10 mouse cellular contexts compared by ENCODE assay signal in the genomic region with DNA sequence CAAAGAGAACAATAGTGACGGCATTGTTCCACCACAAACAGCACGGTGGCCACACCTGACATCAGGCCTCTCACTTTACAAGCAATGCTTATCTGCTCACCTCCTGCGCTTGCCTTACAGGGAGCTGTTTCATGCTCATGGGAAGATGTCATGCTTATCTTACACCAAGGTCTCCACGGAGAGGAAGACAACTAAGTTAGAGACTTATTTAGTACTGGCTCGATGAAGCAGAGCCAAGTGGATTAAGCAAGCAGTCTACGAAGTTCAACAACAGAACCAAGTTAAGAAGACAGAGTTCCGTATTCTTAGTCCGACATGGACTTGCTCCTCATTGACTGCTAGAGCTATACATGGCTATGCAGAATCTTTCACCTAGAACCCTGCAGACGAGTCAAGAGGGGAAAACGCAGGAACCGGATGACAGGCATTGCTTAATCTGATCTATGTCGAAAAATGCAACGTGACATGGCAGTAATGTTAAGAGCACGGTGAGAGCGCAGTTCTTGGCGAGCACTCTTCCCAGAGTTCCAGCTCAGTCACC. TPM values are rescaled to one million over a fixed set of nuclear protein-coding genes. Genes with fewer than 3 reads are reported as not detected.
DNase-seq lines count a peak whose midpoint lies in the region; ATAC-seq lines count a peak whose summit lies in the region.
"Had no signal": no experiment of that assay in that cellular context is flagged by ENCODE, and none has a peak within 500 bp of the region (broad histone marks: within the 10 kb centered on the region; RNA-seq: fewer than 3 reads in every experiment).

No protein-coding gene starts in this region.

- intact Hi-C loops in heart, postnatal 25 days (cut with DNase I), result no loop called here

- no peaks in the 10 kb centered on the region for H3K9me3 ChIP-seq in heart, embryonic 10.5 days

- H3K27ac ChIP-seq in heart, embryonic 10.5 days, result no peak overlapping the region

- H3K36me3 ChIP-seq in heart, embryonic 10.5 days, result no peaks in the 10 kb centered on the region

- 69% methylated on average over 16 of the region's 16 CpGs for WGBS in heart, embryonic 10.5 days

- peak; percentile 79 for DNase-seq in heart, embryonic 10.5 days (ENCODE audit: low spot score)
- no peak for DNase-seq in heart, postnatal 25 days (ENCODE audit: low spot score)
- DNase-seq in ZHBTc4 (ENCODE audit: low read depth, low spot score), result peak; percentile 60
- peak; percentile 70 for DNase-seq in liver
- DNase-seq in kidney, postnatal 25 days, result no peak
- DNase-seq in kidney, adult 11 months, result no peak
- DNase-seq in testis, postnatal 14 days (ENCODE audit: low spot score), result no peak
- DNase-seq: gastrocnemius, postnatal 10 days had no signal

- no peak overlapping the region for H3K4me3 ChIP-seq in heart, embryonic 10.5 days

- peaks cover 25% of the 10 kb centered on the region for H3K4me1 ChIP-seq in heart, embryonic 10.5 days

- ATAC-seq in neutrophil, adult 5-6 weeks (ENCODE audit: extremely low read depth, insufficient number of reproducible peaks, low FRiP score, poor library complexity, severe bottlenecking), result peak; percentile 17; the same call in 1 of the 2 replicates

- no peaks in the 10 kb centered on the region for H3K27me3 ChIP-seq in heart, embryonic 10.5 days (ENCODE audit: insufficient read depth, poor library complexity, severe bottlenecking)
- H3K27me3 ChIP-seq: CH12.LX had no signal

RNA-seq across cellular contexts. Expression of a gene that starts 3.0 kb away (rescaled TPM):
- 25.8 and 29.1 TPM in 2 replicates for polyA plus RNA-seq in heart, embryonic 10.5 days (2016; fragmentation: Nextera tagmentation; extraction: Ambion mirVana)
- total RNA-seq in heart, postnatal 25 days (2021), result 10 to 100 TPM; 19.7 to 19.9 TPM
- total RNA-seq in neutrophil, adult 5-6 weeks (2017), result 97.0 and 116 TPM in 2 replicates

Comparison
In these comparisons a context has a peak if more than half of its experiments do, and no peak if none do; other contexts are left out.
1. DNase-seq: peak in heart, embryonic 10.5 days (single experiment), ZHBTc4 (single experiment) and liver (single experiment); none in heart, postnatal 25 days (single experiment), kidney, postnatal 25 days (0 of 2), kidney, adult 11 months (single experiment) and testis, postnatal 14 days (single experiment).